Mouse (Mus musculus): ENCODE data around the gene Rcan1. TPM values are rescaled to one million over a fixed set of nuclear protein-coding genes. Genes with fewer than 3 reads are reported as not detected.

Rcan1 gene
- polyA plus RNA-seq, 1 experiment from 2014 or later: 48.2 TPM

DNA sequence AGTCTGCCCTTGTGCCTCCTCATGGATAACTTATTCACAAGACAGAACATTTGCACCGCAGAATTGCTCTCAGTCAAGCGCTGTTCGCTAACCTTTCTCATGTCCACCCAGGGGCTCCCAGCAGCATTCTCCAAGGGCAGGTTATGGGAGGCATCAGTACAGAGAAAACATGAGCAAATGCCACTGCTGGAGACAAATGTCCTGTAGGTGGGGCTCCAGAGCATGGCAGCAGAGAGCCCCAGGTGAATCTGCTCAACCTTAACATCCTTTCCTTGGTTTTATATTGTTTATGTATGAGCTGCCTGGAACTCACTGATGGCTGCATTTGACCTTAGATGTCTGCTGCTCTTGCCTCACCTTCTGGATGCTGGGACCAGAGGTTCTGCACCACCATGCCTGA, 76.9 kb downstream of the Rcan1 start:
- Histone ChIP-seq H3K4me2 (ENCODE audit: low read depth) (no peak overlapping the region), H3K27ac (ENCODE audit: low read depth, low read length) (no peak overlapping the region), H3K27me3 (ENCODE audit: control insufficient read depth, insufficient read depth, low read length) (no peaks in the 10 kb centered on the region), H3K4me3 (ENCODE audit: low read depth, low read length) (no peak overlapping the region), H3K4me1 (ENCODE audit: control insufficient read depth, insufficient read depth, low read length) (0 out of 2 replicates have a peak, but pooled peaks cover 2% of the 10 kb centered on the region), H3K36me3 (ENCODE audit: control insufficient read depth, insufficient read depth, low read length) (peaks cover 2% of the 10 kb centered on the region; the same call in 1 of the 2 replicates), H3K9me3 (ENCODE audit: control insufficient read depth, low read length) (no peaks in the 10 kb centered on the region), H3K9ac (ENCODE audit: low read length) (no peak overlapping the region)
- ATAC-seq (ENCODE audit: insufficient read depth, low FRiP score, low TSS enrichment): no peak
- WGBS: 97% methylated on average over 3 of the region's 3 CpGs
- no peak for DNase-seq (ENCODE audit: low spot score)

DNA sequence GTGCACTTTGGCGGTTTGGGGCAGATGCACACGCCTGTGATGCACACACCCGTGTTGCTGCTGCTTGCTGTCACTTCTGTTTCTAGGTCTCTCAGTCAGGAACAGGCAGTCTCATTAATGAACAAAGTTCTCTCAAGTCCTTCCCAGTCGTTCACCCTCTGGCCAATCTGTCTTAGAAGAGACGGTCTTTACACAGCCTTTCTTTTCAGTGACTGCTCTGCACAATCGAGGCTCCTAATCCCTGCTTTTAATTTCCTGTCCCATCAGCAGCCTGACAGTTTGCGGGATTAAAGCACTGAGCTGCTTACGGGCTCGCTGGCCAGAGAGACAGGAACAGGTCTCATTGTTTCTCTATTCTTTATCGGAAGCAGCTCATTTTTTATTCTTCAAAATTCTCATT, 83.0 kb downstream of the Rcan1 start:
- 80% methylated on average over 10 of the region's 10 CpGs for WGBS
- Histone ChIP-seq H3K9ac (ENCODE audit: low read length) (no peak overlapping the region), H3K27me3 (ENCODE audit: control insufficient read depth, insufficient read depth, low read length) (no peaks in the 10 kb centered on the region), H3K36me3 (ENCODE audit: control insufficient read depth, insufficient read depth, low read length) (no peaks in the 10 kb centered on the region), H3K4me1 (ENCODE audit: control insufficient read depth, insufficient read depth, low read length) (no peaks in the 10 kb centered on the region), H3K9me3 (ENCODE audit: control insufficient read depth, low read length) (no peaks in the 10 kb centered on the region), H3K27ac (ENCODE audit: low read depth, low read length) (no peak overlapping the region), H3K4me3 (ENCODE audit: low read depth, low read length) (no peak overlapping the region), H3K4me2 (ENCODE audit: low read depth) (no peak overlapping the region)
- DNase-seq (ENCODE audit: low spot score) (no peak), ATAC-seq (ENCODE audit: insufficient read depth, low FRiP score, low TSS enrichment) (no peak)

DNA sequence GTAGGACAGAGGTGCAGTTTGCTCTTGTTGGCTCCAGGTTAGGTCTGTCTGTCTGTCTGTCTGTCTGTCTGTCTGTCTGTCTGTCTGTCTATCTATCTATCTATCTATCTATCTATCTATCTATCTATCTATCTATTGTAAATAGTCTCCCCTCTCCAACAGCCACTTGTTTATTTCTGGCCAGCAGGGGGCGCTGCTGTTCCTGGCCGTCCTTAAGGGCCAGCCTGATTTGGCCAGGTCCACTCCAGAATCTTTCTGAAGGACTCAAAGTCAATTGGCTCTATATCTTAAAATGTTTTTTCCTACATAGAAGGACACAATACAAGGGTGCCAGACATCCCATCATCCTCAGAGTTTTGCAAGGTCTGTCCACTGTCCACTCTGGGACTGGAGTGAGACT, 85.6 kb downstream of the Rcan1 start:
- Histone ChIP-seq H3K27me3 (ENCODE audit: control insufficient read depth, insufficient read depth, low read length) (no peaks in the 10 kb centered on the region), H3K9me3 (ENCODE audit: control insufficient read depth, low read length) (no peaks in the 10 kb centered on the region), H3K27ac (ENCODE audit: low read depth, low read length) (no peak overlapping the region), H3K4me1 (ENCODE audit: control insufficient read depth, insufficient read depth, low read length) (no peaks in the 10 kb centered on the region), H3K9ac (ENCODE audit: low read length) (no peak overlapping the region), H3K4me2 (ENCODE audit: low read depth) (no peak overlapping the region), H3K36me3 (ENCODE audit: control insufficient read depth, insufficient read depth, low read length) (no peaks in the 10 kb centered on the region), H3K4me3 (ENCODE audit: low read depth, low read length) (no peak overlapping the region)
- WGBS: 3% methylated on average over 2 of the region's 2 CpGs
- DNase-seq (ENCODE audit: low spot score) (peak; percentile 67), ATAC-seq (ENCODE audit: insufficient read depth, low FRiP score, low TSS enrichment) (no peak)

DNA sequence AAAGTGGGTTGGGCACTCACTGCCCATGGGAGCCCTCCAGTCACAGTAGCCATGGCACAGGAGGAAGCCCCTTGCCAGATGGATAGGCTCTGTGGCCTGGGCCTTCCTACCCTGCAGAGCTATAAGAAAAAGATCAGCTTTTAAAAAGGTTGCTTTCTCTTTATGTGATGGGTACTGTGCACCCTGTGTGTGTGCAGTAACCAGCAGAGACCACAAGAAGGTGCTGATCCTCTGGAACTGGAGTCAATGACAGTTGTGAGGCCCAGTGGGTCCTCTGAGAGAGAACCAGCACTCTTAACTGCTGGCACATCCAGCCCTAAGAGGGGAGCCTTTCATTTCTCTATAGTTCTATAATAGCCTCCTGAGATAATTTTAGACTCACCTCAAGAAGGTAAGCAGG, 87.3 kb downstream of the Rcan1 start:
- no peak for ATAC-seq (ENCODE audit: insufficient read depth, low FRiP score, low TSS enrichment)
- Histone ChIP-seq H3K4me1 (ENCODE audit: control insufficient read depth, insufficient read depth, low read length) (no peaks in the 10 kb centered on the region), H3K4me2 (ENCODE audit: low read depth) (no peak overlapping the region), H3K27me3 (ENCODE audit: control insufficient read depth, insufficient read depth, low read length) (no peaks in the 10 kb centered on the region), H3K27ac (ENCODE audit: low read depth, low read length) (no peak overlapping the region), H3K9me3 (ENCODE audit: control insufficient read depth, low read length) (no peaks in the 10 kb centered on the region), H3K9ac (ENCODE audit: low read length) (no peak overlapping the region), H3K36me3 (ENCODE audit: control insufficient read depth, insufficient read depth, low read length) (no peaks in the 10 kb centered on the region), H3K4me3 (ENCODE audit: low read depth, low read length) (no peak overlapping the region)
- no peak for DNase-seq (ENCODE audit: low spot score)

DNA sequence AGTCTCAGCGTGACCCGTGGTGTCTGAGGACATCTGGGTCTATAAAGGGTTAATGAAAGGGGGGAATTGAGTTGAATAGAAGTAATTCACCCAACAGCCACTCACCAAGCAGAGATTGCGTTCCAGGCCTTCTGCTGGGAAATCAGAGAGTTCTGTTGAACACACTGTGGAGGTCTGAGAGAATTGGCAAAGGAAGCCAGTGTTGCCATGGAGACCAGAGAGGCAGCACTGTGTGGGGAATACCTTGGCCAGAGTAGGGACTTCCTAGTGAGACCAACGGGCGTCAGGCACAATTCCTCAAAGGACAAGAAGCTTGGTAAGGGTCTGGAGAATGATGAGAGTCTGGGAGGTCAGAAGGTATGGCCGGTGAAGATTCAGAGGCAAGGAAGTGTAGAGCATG, 88.2 kb downstream of the Rcan1 start:
- ATAC-seq (ENCODE audit: insufficient read depth, low FRiP score, low TSS enrichment) (no peak), DNase-seq (ENCODE audit: low spot score) (no peak)
- Histone ChIP-seq H3K9me3 (ENCODE audit: control insufficient read depth, low read length) (no peaks in the 10 kb centered on the region), H3K36me3 (ENCODE audit: control insufficient read depth, insufficient read depth, low read length) (no peaks in the 10 kb centered on the region), H3K27ac (ENCODE audit: low read depth, low read length) (no peak overlapping the region), H3K4me2 (ENCODE audit: low read depth) (no peak overlapping the region), H3K9ac (ENCODE audit: low read length) (no peak overlapping the region), H3K4me3 (ENCODE audit: low read depth, low read length) (no peak overlapping the region), H3K27me3 (ENCODE audit: control insufficient read depth, insufficient read depth, low read length) (no peaks in the 10 kb centered on the region), H3K4me1 (ENCODE audit: control insufficient read depth, insufficient read depth, low read length) (no peaks in the 10 kb centered on the region)
- 50% methylated on average over 6 of the region's 6 CpGs for WGBS

DNA sequence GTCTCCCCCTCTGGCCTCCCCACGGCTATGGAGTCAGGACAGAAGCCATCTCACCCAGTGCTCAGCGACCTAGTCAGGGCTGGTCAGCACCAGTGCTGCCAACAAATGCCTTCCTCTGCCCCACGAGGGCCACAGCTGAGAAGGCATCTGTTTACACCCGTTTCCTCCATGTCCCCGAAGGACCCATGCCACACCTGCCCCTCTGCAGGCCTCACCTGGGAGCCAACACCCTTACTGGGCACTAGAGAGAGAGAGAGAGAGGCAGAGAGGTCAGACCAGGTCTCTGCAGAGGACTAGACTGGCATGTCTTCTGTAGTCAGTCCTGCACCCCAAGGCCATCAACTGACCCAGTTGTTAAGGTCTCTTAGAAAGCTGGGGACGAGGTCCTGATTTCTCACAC, 89.6 kb downstream of the Rcan1 start:
- no peaks in the 10 kb centered on the region for H3K27me3 ChIP-seq (ENCODE audit: control insufficient read depth, insufficient read depth, low read length)
- WGBS: 71% methylated on average over 6 of the region's 6 CpGs
- no peak overlapping the region for H3K27ac ChIP-seq (ENCODE audit: low read depth, low read length)
- H3K36me3 ChIP-seq (ENCODE audit: control insufficient read depth, insufficient read depth, low read length): no peaks in the 10 kb centered on the region
- ATAC-seq (ENCODE audit: insufficient read depth, low FRiP score, low TSS enrichment): no peak
- no peak overlapping the region for H3K4me3 ChIP-seq (ENCODE audit: low read depth, low read length)
- H3K9ac ChIP-seq (ENCODE audit: low read length): no peak overlapping the region
- no peak overlapping the region for H3K4me2 ChIP-seq (ENCODE audit: low read depth)
- no peaks in the 10 kb centered on the region for H3K9me3 ChIP-seq (ENCODE audit: control insufficient read depth, low read length)
- no peak for DNase-seq (ENCODE audit: low spot score)
- H3K4me1 ChIP-seq (ENCODE audit: control insufficient read depth, insufficient read depth, low read length): no peaks in the 10 kb centered on the region

DNA sequence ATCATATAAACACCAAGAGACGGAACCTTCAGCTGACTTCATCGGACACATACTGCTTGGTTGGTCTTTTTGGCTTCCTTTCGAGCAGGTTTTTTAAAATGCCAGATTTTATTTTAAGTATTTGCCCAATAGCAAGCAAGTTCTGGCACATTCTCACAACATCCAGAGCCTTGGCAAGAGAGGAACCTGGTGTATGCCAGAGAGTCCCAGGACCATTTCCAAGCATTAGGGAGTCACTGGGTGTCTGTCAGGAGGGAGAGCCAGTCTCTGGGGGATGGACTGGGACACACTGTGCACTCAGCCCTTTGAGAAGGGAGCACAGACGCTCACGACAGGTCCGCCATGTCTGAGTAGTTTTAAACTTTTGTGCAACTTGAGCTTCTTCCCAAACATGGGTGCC, 93.7 kb downstream of the Rcan1 start:
- Histone ChIP-seq H3K27ac (ENCODE audit: low read depth, low read length) (no peak overlapping the region), H3K4me1 (ENCODE audit: control insufficient read depth, insufficient read depth, low read length) (peaks cover 6% of the 10 kb centered on the region), H3K9me3 (ENCODE audit: control insufficient read depth, low read length) (no peaks in the 10 kb centered on the region), H3K4me3 (ENCODE audit: low read depth, low read length) (no peak overlapping the region), H3K9ac (ENCODE audit: low read length) (no peak overlapping the region), H3K27me3 (ENCODE audit: control insufficient read depth, insufficient read depth, low read length) (no peaks in the 10 kb centered on the region), H3K36me3 (ENCODE audit: control insufficient read depth, insufficient read depth, low read length) (no peaks in the 10 kb centered on the region), H3K4me2 (ENCODE audit: low read depth) (no peak overlapping the region)
- DNase-seq (ENCODE audit: low spot score) (no peak), ATAC-seq (ENCODE audit: insufficient read depth, low FRiP score, low TSS enrichment) (no peak)
- 97% methylated on average over 6 of the region's 6 CpGs for WGBS

DNA sequence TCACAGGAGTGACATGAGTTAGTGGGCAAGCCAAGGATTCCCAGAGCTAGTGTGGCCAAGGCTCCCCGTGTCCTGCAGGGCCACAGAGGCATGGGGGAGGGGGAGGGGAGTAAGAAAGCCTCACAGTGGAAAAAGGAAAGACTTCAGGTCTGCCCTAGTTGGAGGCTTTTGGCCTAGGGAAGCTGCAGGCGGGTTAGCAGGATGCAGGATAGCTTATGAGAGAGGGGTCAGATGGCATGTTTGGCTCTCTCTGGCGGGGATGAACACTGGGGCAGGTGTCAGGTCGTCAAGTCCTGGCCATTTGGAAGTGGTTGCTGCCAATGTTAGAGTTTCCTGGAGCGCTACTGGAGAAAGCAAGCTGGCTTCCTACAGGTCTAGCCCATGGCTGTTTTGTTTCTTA, 99.0 kb downstream of the Rcan1 start:
- Histone ChIP-seq H3K4me2 (ENCODE audit: low read depth) (no peak overlapping the region), H3K27me3 (ENCODE audit: control insufficient read depth, insufficient read depth, low read length) (no peaks in the 10 kb centered on the region), H3K9me3 (ENCODE audit: control insufficient read depth, low read length) (no peaks in the 10 kb centered on the region), H3K4me1 (ENCODE audit: control insufficient read depth, insufficient read depth, low read length) (peaks cover 10% of the 10 kb centered on the region), H3K27ac (ENCODE audit: low read depth, low read length) (no peak overlapping the region), H3K36me3 (ENCODE audit: control insufficient read depth, insufficient read depth, low read length) (no peaks in the 10 kb centered on the region), H3K4me3 (ENCODE audit: low read depth, low read length) (no peak overlapping the region), H3K9ac (ENCODE audit: low read length) (no peak overlapping the region)
- no peak for ATAC-seq (ENCODE audit: insufficient read depth, low FRiP score, low TSS enrichment)
- WGBS: 43% methylated on average over 5 of the region's 5 CpGs
- no peak for DNase-seq (ENCODE audit: low spot score)

DNA sequence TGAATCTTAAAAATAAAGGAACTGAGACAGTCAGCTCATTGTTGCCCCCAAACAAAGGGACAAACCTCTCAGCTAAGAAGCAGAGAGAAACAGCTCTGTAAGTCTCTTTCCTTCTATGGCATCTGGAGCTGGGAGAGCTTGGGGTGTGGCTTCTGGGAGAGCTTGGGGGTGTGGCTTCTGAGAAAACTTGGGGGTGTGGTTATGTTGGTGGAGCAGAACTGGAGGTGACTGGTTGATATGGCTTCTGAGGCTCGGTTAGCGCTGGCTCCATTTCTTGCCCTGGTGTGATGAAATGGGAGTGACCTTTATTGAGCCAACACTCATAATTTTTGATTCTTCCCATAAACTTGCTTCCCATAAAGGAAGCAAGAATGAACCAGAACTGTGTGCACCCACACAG, 101.4 kb downstream of the Rcan1 start:
- DNase-seq (ENCODE audit: low spot score): no peak
- peaks cover 10% of the 10 kb centered on the region for H3K4me1 ChIP-seq (ENCODE audit: control insufficient read depth, insufficient read depth, low read length)

More for the DNA sequence above, 101.4 kb downstream of the Rcan1 start:
- no peak overlapping the region for H3K4me3 ChIP-seq (ENCODE audit: low read depth, low read length)
- 54% methylated on average over 2 of the region's 2 CpGs for WGBS
- H3K4me2 ChIP-seq (ENCODE audit: low read depth): no peak overlapping the region
- H3K9me3 ChIP-seq (ENCODE audit: control insufficient read depth, low read length): no peaks in the 10 kb centered on the region
- no peaks in the 10 kb centered on the region for H3K27me3 ChIP-seq (ENCODE audit: control insufficient read depth, insufficient read depth, low read length)
- no peak overlapping the region for H3K27ac ChIP-seq (ENCODE audit: low read depth, low read length)
- ATAC-seq (ENCODE audit: insufficient read depth, low FRiP score, low TSS enrichment): no peak
- no peaks in the 10 kb centered on the region for H3K36me3 ChIP-seq (ENCODE audit: control insufficient read depth, insufficient read depth, low read length)
- H3K9ac ChIP-seq (ENCODE audit: low read length): no peak overlapping the region
